In the genomic region with DNA sequence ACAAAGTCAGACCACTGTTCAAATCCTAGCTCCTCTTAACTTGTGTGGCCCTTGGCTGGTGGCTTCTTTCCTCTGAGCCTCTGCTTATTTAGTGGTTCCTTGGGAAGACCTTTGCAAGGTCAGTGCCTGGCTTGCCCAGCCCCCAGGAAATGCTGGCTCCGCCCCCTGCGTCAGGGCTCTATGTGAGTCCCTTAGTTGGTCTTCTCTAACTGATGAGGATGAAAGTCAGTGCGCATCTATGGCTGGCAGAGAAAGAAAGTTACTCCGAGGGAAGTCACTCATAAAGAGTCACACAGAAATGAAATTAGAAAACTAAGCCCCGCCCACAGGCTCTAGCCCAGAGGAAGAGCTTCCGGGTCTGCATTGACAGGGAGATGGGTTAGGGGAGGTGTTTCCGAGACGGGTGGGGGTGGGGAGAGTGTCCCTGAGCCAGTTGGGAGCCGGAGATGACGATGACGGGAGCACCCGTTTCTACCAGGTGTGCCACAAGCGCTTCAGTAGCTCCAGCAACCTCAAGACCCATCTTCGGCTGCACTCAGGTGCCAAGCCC, we compare ENCODE assay signal across 12 mouse cellular contexts. TPM values are rescaled to one million over a fixed set of nuclear protein-coding genes. Genes with fewer than 3 reads are reported as not detected.
DNase-seq lines count a peak whose midpoint lies in the region; ATAC-seq lines count a peak whose summit lies in the region.
"Had no signal": no experiment of that assay in that cellular context is flagged by ENCODE, and none has a peak within 500 bp of the region (broad histone marks: within the 10 kb centered on the region; RNA-seq: fewer than 3 reads in every experiment).

No protein-coding gene starts in this region.

- H3K4me2 ChIP-seq in lung, embryonic 15.5 days: peak overlapping the region; percentile 37
- H3K4me2 ChIP-seq: midbrain, embryonic 12.5 days had no signal

- 0 out of 2 replicates have a peak, but pooled peaks cover 8% of the 10 kb centered on the region for H3K4me1 ChIP-seq in lung, embryonic 15.5 days
- peaks cover 20% of the 10 kb centered on the region for H3K4me1 ChIP-seq in embryonic facial prominence, embryonic 10.5 days
- H3K4me1 ChIP-seq in limb, embryonic 10.5 days: peaks cover 29% of the 10 kb centered on the region

- H3K9ac ChIP-seq in lung, embryonic 15.5 days: no peak overlapping the region
- H3K9ac ChIP-seq: midbrain, embryonic 12.5 days had no signal

- no peaks in the 10 kb centered on the region for H3K9me3 ChIP-seq in lung, embryonic 15.5 days
- H3K9me3 ChIP-seq in embryonic facial prominence, embryonic 10.5 days: no peaks in the 10 kb centered on the region
- H3K9me3 ChIP-seq in limb, embryonic 10.5 days (replicated peaks): no peaks in the 10 kb centered on the region
- H3K9me3 ChIP-seq: midbrain, embryonic 12.5 days had no signal

- ATAC-seq in lung, embryonic 15.5 days (ENCODE audit: borderline replicate concordance, extremely low read depth, low FRiP score, low TSS enrichment): no peak

- H3K4me3 ChIP-seq in lung, embryonic 15.5 days: 0 out of 2 replicates have a peak overlapping the region, but pooled peaks have one; percentile 5
- H3K4me3 ChIP-seq in embryonic facial prominence, embryonic 10.5 days: peak overlapping the region; percentile 29
- peak overlapping the region; percentile 21 for H3K4me3 ChIP-seq in limb, embryonic 10.5 days
- H3K4me3 ChIP-seq: midbrain, embryonic 12.5 days had no signal

- H3K27me3 ChIP-seq in lung, embryonic 15.5 days: peaks cover 5% of the 10 kb centered on the region; the same call in 1 of the 2 replicates
- peaks cover 40% of the 10 kb centered on the region for H3K27me3 ChIP-seq in embryonic facial prominence, embryonic 10.5 days (replicated peaks; ENCODE audit: low read depth, poor library complexity, severe bottlenecking)
- H3K27me3 ChIP-seq in limb, embryonic 10.5 days (ENCODE audit: low read depth, poor library complexity, severe bottlenecking): peaks cover 45% of the 10 kb centered on the region

- no peak for DNase-seq in lung, postnatal 4 days
- no peak for DNase-seq in embryonic facial prominence, embryonic 10.5 days (ENCODE audit: low spot score)
- DNase-seq in limb, embryonic 10.5 days (ENCODE audit: low spot score): no peak
- DNase-seq in thymus, postnatal 0 days (ENCODE audit: low spot score): peak; percentile 84
- DNase-seq in spleen, postnatal 14 days (ENCODE audit: low spot score in 2 of 2): no peak
- DNase-seq in natural killer cell, adult 2 months (ENCODE audit: low spot score in 2 of 2): no peak
- DNase-seq: cerebellum, adult 8-10 months; layer of hippocampus, adult 9-11 months; right cerebral cortex, postnatal 4 days had no signal

- no peak overlapping the region for H3K27ac ChIP-seq in lung, embryonic 15.5 days
- H3K27ac ChIP-seq in embryonic facial prominence, embryonic 10.5 days (replicated peaks): no peak overlapping the region
- H3K27ac ChIP-seq in limb, embryonic 10.5 days: no peak overlapping the region
- H3K27ac ChIP-seq: midbrain, embryonic 12.5 days had no signal

- 24% methylated on average over 14 of the region's 14 CpGs for WGBS in lung, embryonic 15.5 days
- WGBS in embryonic facial prominence, embryonic 10.5 days: 29% methylated on average over 14 of the region's 14 CpGs
- 27% methylated on average over 14 of the region's 14 CpGs for WGBS in limb, embryonic 10.5 days

- H3K36me3 ChIP-seq in lung, embryonic 15.5 days: no peaks in the 10 kb centered on the region
- no peaks in the 10 kb centered on the region for H3K36me3 ChIP-seq in embryonic facial prominence, embryonic 10.5 days (replicated peaks)
- H3K36me3 ChIP-seq in limb, embryonic 10.5 days: no peaks in the 10 kb centered on the region
- H3K36me3 ChIP-seq: midbrain, embryonic 12.5 days had no signal

RNA-seq across cellular contexts. Expression of a gene that starts 2.4 kb away (rescaled TPM):
- 3.0 and 5.6 TPM in 2 replicates for polyA plus RNA-seq in lung, embryonic 15.5 days (2015; fragmentation: Nextera tagmentation; extraction: Ambion mirVana)
- polyA plus RNA-seq in embryonic facial prominence, embryonic 10.5 days (2016; fragmentation: Nextera tagmentation; extraction: Ambion mirVana): 4.1 and 7.1 TPM in 2 replicates
- polyA plus RNA-seq in limb, embryonic 10.5 days (2016; fragmentation: Nextera tagmentation; extraction: Ambion mirVana): 3.5 and 4.4 TPM in 2 replicates
- 6.1 and 6.4 TPM in 2 replicates for polyA plus RNA-seq in thymus, postnatal 0 days (2015; fragmentation: Nextera tagmentation; extraction: Ambion mirVana)

RNA-seq across cellular contexts. Expression of a gene that starts 4.6 kb away (rescaled TPM):
- polyA plus RNA-seq in lung, embryonic 15.5 days (2015; fragmentation: Nextera tagmentation; extraction: Ambion mirVana): not detected in 2 replicates
- not detected in 2 replicates for polyA plus RNA-seq in embryonic facial prominence, embryonic 10.5 days (2016; fragmentation: Nextera tagmentation; extraction: Ambion mirVana)
- not detected in 2 replicates for polyA plus RNA-seq in limb, embryonic 10.5 days (2016; fragmentation: Nextera tagmentation; extraction: Ambion mirVana)
- 0.57 and 0.60 TPM in 2 replicates for polyA plus RNA-seq in thymus, postnatal 0 days (2015; fragmentation: Nextera tagmentation; extraction: Ambion mirVana)
- polyA plus RNA-seq: frontal cortex, adult 2 months; midbrain, embryonic 12.5 days had no signal

RNA-seq across cellular contexts. Expression of a gene that starts 36.6 kb away (rescaled TPM):
- polyA plus RNA-seq in lung, embryonic 15.5 days (2015; fragmentation: Nextera tagmentation; extraction: Ambion mirVana): 18.3 and 19.7 TPM in 2 replicates
- 3.5 and 4.5 TPM in 2 replicates for polyA plus RNA-seq in embryonic facial prominence, embryonic 10.5 days (2016; fragmentation: Nextera tagmentation; extraction: Ambion mirVana)
- 2.4 and 3.9 TPM in 2 replicates for polyA plus RNA-seq in limb, embryonic 10.5 days (2016; fragmentation: Nextera tagmentation; extraction: Ambion mirVana)
- 1,124 and 1,206 TPM in 2 replicates for polyA plus RNA-seq in thymus, postnatal 0 days (2015; fragmentation: Nextera tagmentation; extraction: Ambion mirVana)

RNA-seq across cellular contexts. Expression of a gene that starts 39.6 kb away (rescaled TPM):
- polyA plus RNA-seq in lung, embryonic 15.5 days (2015; fragmentation: Nextera tagmentation; extraction: Ambion mirVana): 0.10 and 0.15 TPM in 2 replicates
- 18.7 and 24.2 TPM in 2 replicates for polyA plus RNA-seq in embryonic facial prominence, embryonic 10.5 days (2016; fragmentation: Nextera tagmentation; extraction: Ambion mirVana)
- polyA plus RNA-seq in limb, embryonic 10.5 days (2016; fragmentation: Nextera tagmentation; extraction: Ambion mirVana): 16.7 and 46.5 TPM in 2 replicates
- polyA plus RNA-seq in thymus, postnatal 0 days (2015; fragmentation: Nextera tagmentation; extraction: Ambion mirVana): 0.04 and 0.13 TPM in 2 replicates
- polyA plus RNA-seq: frontal cortex, adult 2 months had no signal

RNA-seq across cellular contexts. Expression of a gene that starts 44.1 kb away (rescaled TPM):
- polyA plus RNA-seq in lung, embryonic 15.5 days (2015; fragmentation: Nextera tagmentation; extraction: Ambion mirVana): 9.1 and 9.6 TPM in 2 replicates
- 4.5 and 7.1 TPM in 2 replicates for polyA plus RNA-seq in embryonic facial prominence, embryonic 10.5 days (2016; fragmentation: Nextera tagmentation; extraction: Ambion mirVana)
- 5.1 and 6.5 TPM in 2 replicates for polyA plus RNA-seq in limb, embryonic 10.5 days (2016; fragmentation: Nextera tagmentation; extraction: Ambion mirVana)
- polyA plus RNA-seq in thymus, postnatal 0 days (2015; fragmentation: Nextera tagmentation; extraction: Ambion mirVana): 15.1 and 15.2 TPM in 2 replicates

Comparison
In these comparisons a context has a peak if more than half of its experiments do, and no peak if none do; other contexts are left out.
1. RNA of a gene that starts 36.6 kb away (polyA plus RNA-seq): 1,124 to 1,206 TPM in thymus, postnatal 0 days; 18.3 to 19.7 TPM in lung, embryonic 15.5 days, 3.5 to 4.5 TPM in embryonic facial prominence, embryonic 10.5 days and 2.4 to 3.9 TPM in limb, embryonic 10.5 days; every median in the first group is over 10 times any median in the second.
2. Peak in every context shown above with its lines, with median percentiles within 50 percentile points of each other: H3K4me3 ChIP-seq.